Mouse (Mus musculus): ENCODE measurements at regions not wholly inside any gene's neighbourhood (a gene's known extent, or its start where the extent isn't known, plus 50 kb on each side); places are given as distances from the start of the nearest gene placed in this dataset.

DNA sequence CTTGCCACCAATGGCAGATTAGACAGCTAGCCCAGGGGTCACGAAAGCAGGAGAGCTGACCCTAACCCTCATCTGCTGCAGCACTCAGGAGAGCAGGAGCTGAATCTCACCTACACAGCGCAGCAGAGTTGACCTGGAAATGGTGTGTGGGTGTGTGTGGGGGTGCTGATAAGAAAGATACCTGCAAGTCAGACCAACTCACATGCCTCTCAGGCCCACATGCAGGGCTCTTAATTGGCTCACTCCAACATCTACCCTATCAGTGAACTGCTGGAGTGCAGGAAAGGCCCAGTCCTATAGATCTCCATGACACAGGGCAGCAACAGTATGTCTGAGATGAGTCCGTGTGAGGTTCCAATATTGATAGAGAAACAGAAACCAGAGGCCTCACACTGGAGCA lies 355.7 kb downstream of the Ccser2 start:
- no peaks in the 10 kb centered on the region for H3K9me3 ChIP-seq (replicated peaks; ENCODE audit: control insufficient read depth, low read length)
- H3K4me3 ChIP-seq (ENCODE audit: low read length) = no peak overlapping the region
- H3K4me1 ChIP-seq (ENCODE audit: control insufficient read depth, insufficient read depth, low read length) = no peaks in the 10 kb centered on the region
- 82% methylated on average over 3 of the region's 3 CpGs for WGBS
- no peaks in the 10 kb centered on the region for H3K27me3 ChIP-seq (ENCODE audit: control insufficient read depth, insufficient read depth, low read length)
- no peak overlapping the region for H3K27ac ChIP-seq (ENCODE audit: low read length)
- no peaks in the 10 kb centered on the region for H3K36me3 ChIP-seq (ENCODE audit: control insufficient read depth, insufficient read depth)
- H3K9ac ChIP-seq (ENCODE audit: low read length) = no peak overlapping the region
- H3K4me2 ChIP-seq (ENCODE audit: low read depth, low read length) = no peak overlapping the region
- no peak; the same call in 1 of the 2 replicates for ATAC-seq (replicated peaks; ENCODE audit: extremely low read depth, insufficient read depth, low FRiP score)

DNA sequence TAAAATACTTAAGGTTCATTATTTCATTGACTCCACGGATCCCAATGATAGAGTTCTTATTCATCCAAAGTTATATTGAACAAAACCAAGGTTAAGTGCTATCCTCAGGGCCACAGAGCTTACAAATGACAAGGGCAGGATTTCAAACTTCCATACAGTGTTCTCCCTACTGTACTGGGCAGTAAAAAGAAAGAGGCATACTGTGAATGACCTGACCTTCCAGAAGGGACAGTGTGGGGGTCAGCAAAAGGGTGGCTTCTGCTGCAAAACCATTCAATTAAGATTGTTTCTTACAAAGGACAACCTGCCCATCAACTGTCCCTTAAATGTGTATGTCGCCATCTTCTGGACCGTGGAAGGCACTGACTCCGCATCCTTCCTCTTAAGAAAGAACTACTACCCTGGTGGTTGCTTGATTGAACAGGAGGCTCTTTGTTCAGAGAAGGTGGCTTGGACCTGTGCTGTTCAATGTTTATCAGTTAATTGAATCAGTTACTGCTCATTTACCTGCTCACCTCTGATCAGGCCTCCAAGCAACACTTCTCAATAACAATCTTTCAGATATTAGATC lies 384.4 kb downstream of the Ccser2 start:
- no peak for ATAC-seq (replicated peaks; ENCODE audit: extremely low read depth, insufficient read depth, low FRiP score)
- Histone ChIP-seq H3K9me3 (replicated peaks; ENCODE audit: control insufficient read depth, low read length) (no peaks in the 10 kb centered on the region), H3K4me1 (ENCODE audit: control insufficient read depth, insufficient read depth, low read length) (no peaks in the 10 kb centered on the region), H3K27me3 (ENCODE audit: control insufficient read depth, insufficient read depth, low read length) (no peaks in the 10 kb centered on the region), H3K4me2 (ENCODE audit: low read depth, low read length) (no peak overlapping the region), H3K36me3 (ENCODE audit: control insufficient read depth, insufficient read depth) (no peaks in the 10 kb centered on the region), H3K9ac (ENCODE audit: low read length) (no peak overlapping the region), H3K4me3 (ENCODE audit: low read length) (no peak overlapping the region), H3K27ac (ENCODE audit: low read length) (no peak overlapping the region)
- WGBS = 51% methylated on average over 4 of the region's 4 CpGs

DNA sequence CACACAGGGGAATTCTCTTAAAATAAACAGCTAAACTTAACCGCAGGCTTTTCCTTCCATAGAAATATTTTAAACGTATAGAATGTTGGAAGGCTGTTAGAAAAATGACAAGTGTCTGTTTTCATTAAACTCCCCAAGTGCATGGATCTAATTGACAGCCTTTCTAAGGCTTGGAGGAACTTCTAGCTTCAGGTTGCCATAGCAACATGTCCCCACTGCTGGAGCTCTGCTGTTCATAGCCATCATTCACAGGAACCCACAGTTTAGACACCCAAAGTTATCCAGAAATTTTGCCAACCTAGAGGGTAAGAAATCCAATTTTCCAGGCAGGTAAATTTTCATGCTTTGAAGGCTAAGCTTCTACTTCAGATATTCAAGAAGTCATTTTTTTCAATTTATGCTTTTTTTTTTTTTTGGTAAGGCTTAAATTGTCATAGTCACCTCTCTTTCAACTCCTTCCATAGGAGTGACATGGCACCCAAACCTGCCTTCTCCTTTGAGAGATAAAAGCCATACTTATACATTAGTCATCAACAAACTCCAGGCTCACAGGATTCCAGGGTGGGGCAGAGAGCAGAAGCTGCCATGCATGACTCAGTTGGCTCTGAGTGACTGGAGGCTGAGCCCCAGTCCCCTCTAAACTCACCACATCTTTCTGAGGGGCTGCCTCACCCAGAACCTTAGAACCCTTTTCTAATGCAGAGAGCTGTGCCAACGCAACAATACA lies 385.1 kb downstream of the Ccser2 start:
- no peak for ATAC-seq (replicated peaks; ENCODE audit: extremely low read depth, insufficient read depth, low FRiP score)
- Histone ChIP-seq H3K4me3 (ENCODE audit: low read length) (no peak overlapping the region), H3K4me2 (ENCODE audit: low read depth, low read length) (no peak overlapping the region), H3K9ac (ENCODE audit: low read length) (no peak overlapping the region), H3K27me3 (ENCODE audit: control insufficient read depth, insufficient read depth, low read length) (no peaks in the 10 kb centered on the region), H3K4me1 (ENCODE audit: control insufficient read depth, insufficient read depth, low read length) (no peaks in the 10 kb centered on the region), H3K27ac (ENCODE audit: low read length) (no peak overlapping the region), H3K36me3 (ENCODE audit: control insufficient read depth, insufficient read depth) (no peaks in the 10 kb centered on the region), H3K9me3 (replicated peaks; ENCODE audit: control insufficient read depth, low read length) (no peaks in the 10 kb centered on the region)
- WGBS = 64% methylated on average over 3 of the region's 3 CpGs

DNA sequence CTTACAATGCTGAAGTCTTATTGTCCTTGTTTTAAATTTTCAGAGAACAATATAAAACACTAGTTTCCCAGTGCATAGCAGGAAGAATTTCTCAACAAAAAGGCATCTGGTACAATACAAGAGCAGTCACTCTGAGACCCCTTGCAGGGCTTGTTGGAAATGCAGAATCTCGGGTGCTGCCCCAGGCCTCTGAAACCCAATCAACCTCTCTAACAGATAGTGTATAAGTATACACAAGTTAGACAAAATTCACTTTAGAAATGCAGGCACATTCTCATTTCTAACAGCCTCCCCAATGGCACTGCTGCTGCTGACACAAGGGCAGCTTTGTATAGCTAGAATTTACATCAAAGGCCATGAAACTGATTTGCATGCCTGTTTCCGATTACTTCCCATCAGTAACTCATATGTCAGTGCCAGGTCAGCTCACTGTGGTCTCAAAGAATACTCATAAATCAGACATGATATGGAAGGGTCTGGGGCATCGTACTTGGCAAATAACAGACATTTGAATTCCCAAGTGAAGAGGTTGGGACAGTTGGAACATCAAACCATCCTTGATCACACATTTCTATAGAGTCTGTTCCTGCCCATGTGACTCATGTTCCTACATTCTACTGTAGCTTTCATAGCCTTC lies 405.2 kb downstream of the Ccser2 start:
- Histone ChIP-seq H3K9ac (ENCODE audit: low read length) (no peak overlapping the region), H3K4me3 (ENCODE audit: low read length) (no peak overlapping the region), H3K27me3 (ENCODE audit: control insufficient read depth, insufficient read depth, low read length) (no peaks in the 10 kb centered on the region), H3K36me3 (ENCODE audit: control insufficient read depth, insufficient read depth) (no peaks in the 10 kb centered on the region), H3K4me1 (ENCODE audit: control insufficient read depth, insufficient read depth, low read length) (no peaks in the 10 kb centered on the region), H3K27ac (ENCODE audit: low read length) (no peak overlapping the region), H3K4me2 (ENCODE audit: low read depth, low read length) (no peak overlapping the region), H3K9me3 (replicated peaks; ENCODE audit: control insufficient read depth, low read length) (no peaks in the 10 kb centered on the region)
- no peak for ATAC-seq (replicated peaks; ENCODE audit: extremely low read depth, insufficient read depth, low FRiP score)
- WGBS = 69% methylated on average over 3 of the region's 3 CpGs

DNA sequence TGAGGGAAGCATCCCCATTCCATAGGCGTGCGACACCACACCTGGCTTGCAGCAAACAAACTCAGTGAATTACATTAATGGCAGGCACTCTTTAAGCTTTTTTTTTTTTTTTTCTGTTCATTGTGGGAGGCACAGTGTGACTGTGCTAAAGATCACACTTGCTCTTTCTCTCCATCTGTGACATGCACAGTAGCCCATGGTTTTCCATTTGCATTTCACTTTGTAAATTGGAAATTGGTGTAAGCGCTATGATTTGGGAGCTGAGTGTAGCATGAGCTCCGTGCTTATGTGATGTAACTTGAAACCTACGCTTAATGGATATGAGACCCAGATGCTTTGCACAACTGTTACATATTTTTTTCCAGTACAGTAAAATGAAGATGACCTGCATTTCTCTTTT lies 431.2 kb downstream of the Ccser2 start:
- no peak for ATAC-seq (replicated peaks; ENCODE audit: extremely low read depth, insufficient read depth, low FRiP score)
- Histone ChIP-seq H3K27ac (ENCODE audit: low read length) (no peak overlapping the region), H3K36me3 (ENCODE audit: control insufficient read depth, insufficient read depth) (no peaks in the 10 kb centered on the region), H3K4me3 (ENCODE audit: low read length) (no peak overlapping the region), H3K9me3 (replicated peaks; ENCODE audit: control insufficient read depth, low read length) (no peaks in the 10 kb centered on the region), H3K27me3 (ENCODE audit: control insufficient read depth, insufficient read depth, low read length) (no peaks in the 10 kb centered on the region), H3K9ac (ENCODE audit: low read length) (no peak overlapping the region), H3K4me2 (ENCODE audit: low read depth, low read length) (no peak overlapping the region), H3K4me1 (ENCODE audit: control insufficient read depth, insufficient read depth, low read length) (no peaks in the 10 kb centered on the region)
- 79% methylated on average over 5 of the region's 5 CpGs for WGBS

DNA sequence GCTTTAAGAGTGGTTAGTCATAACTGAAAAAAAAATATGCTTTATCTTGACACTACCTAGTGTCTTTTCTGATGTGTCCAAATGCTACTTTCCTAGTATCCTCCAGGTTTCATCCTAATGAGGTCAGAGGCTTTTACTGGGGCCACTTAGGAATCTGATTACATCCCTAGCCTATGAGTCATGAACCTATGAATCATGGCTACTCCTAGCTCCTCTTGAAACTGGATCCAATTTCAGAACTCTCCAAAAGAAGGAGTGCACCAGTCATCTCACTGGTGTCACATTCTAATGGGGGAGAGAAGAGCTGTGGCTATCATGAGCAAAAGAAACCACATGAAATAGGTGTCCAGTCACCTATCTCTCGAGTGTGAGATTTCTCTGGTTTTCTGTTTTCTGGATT lies 432.6 kb downstream of the 4930474N05Rik start:
- H3K4me2 ChIP-seq (ENCODE audit: low read depth, low read length) = no peak overlapping the region
- no peaks in the 10 kb centered on the region for H3K4me1 ChIP-seq (ENCODE audit: control insufficient read depth, insufficient read depth, low read length)
- WGBS = 48% methylated on average over 1 of the region's 1 CpGs
- no peaks in the 10 kb centered on the region for H3K36me3 ChIP-seq (ENCODE audit: control insufficient read depth, insufficient read depth)
- H3K27me3 ChIP-seq (ENCODE audit: control insufficient read depth, insufficient read depth, low read length) = no peaks in the 10 kb centered on the region
- no peak overlapping the region for H3K9ac ChIP-seq (ENCODE audit: low read length)
- H3K27ac ChIP-seq (ENCODE audit: low read length) = no peak overlapping the region
- no peak for ATAC-seq (replicated peaks; ENCODE audit: extremely low read depth, insufficient read depth, low FRiP score)
- no peaks in the 10 kb centered on the region for H3K9me3 ChIP-seq (replicated peaks; ENCODE audit: control insufficient read depth, low read length)
- no peak overlapping the region for H3K4me3 ChIP-seq (ENCODE audit: low read length)

DNA sequence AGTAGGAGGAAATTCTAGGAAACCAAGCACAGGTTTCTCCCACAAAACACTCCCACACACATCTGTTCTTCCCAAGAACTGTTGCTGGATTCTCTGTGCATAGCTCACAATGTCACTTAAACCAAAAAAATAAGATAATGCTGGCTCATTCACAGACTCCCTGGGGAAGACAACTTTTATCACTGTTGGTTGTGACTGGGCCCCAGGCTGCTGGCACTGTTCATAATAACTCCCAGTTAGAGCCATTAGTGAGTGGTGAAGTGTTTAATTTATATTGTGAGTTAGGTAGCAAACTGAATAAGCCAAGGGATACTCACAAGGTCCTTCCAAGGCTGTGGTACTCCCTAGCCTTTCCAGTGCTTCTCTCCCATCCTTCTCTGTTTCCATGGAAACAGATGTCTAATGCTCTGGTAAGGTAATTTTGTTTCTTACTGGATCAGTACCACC lies 430.9 kb downstream of the 4930474N05Rik start:
- ATAC-seq (replicated peaks; ENCODE audit: extremely low read depth, insufficient read depth, low FRiP score) = no peak
- Histone ChIP-seq H3K4me1 (ENCODE audit: control insufficient read depth, insufficient read depth, low read length) (no peaks in the 10 kb centered on the region), H3K27me3 (ENCODE audit: control insufficient read depth, insufficient read depth, low read length) (no peaks in the 10 kb centered on the region), H3K27ac (ENCODE audit: low read length) (no peak overlapping the region), H3K4me2 (ENCODE audit: low read depth, low read length) (no peak overlapping the region), H3K9ac (ENCODE audit: low read length) (no peak overlapping the region), H3K9me3 (replicated peaks; ENCODE audit: control insufficient read depth, low read length) (no peaks in the 10 kb centered on the region), H3K4me3 (ENCODE audit: low read length) (no peak overlapping the region), H3K36me3 (ENCODE audit: control insufficient read depth, insufficient read depth) (no peaks in the 10 kb centered on the region)

DNA sequence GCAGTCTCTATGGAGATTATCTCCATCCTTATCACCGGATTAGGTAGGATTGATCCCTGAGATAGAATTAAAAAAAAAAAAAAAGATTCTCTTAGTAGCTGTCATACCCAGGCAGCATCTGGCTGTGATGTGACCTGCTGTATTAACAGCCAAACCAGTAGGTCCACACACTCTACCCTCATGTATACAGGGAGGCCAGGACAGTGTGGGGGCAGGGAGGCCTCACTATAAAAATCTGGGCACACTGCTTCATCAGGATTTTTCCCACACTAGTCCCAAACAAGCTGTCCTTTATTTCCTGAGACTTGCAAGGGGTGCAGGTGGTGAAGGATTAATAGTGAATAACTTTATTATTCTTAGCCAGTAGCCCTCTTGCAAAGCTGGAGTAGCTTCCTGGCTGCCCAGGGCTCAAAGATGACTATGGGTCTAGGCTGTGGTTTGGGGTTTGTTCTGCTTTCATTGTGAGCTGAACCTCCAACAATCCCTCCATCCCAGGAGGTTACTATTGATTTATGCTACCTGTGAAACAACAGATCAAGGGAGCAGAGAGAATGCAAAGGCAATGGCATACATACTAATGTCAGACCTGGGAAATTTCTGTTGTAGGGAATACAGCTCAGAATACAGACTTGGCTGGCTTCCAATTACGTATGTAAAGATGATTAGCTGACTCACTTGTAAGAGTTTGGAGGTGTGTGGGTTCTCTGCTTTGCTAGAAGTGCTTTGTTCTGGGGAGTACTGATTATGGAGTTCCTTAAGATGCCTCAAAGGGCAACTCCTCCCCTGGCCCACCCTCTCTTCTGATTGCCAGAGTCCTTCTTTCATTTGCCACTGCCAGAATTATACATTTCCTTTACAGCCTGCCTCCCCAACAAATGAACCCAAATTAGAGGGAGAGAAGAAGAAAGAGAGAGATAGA lies 407.6 kb downstream of the 4930474N05Rik start:
- Histone ChIP-seq H3K9me3 (replicated peaks; ENCODE audit: control insufficient read depth, low read length) (no peaks in the 10 kb centered on the region), H3K4me2 (ENCODE audit: low read depth, low read length) (no peak overlapping the region), H3K4me1 (ENCODE audit: control insufficient read depth, insufficient read depth, low read length) (no peaks in the 10 kb centered on the region), H3K27me3 (ENCODE audit: control insufficient read depth, insufficient read depth, low read length) (no peaks in the 10 kb centered on the region), H3K4me3 (ENCODE audit: low read length) (no peak overlapping the region), H3K27ac (ENCODE audit: low read length) (no peak overlapping the region), H3K36me3 (ENCODE audit: control insufficient read depth, insufficient read depth) (no peaks in the 10 kb centered on the region), H3K9ac (ENCODE audit: low read length) (no peak overlapping the region)
- no peak for ATAC-seq (replicated peaks; ENCODE audit: extremely low read depth, insufficient read depth, low FRiP score)
- 51% methylated on average over 2 of the region's 2 CpGs for WGBS
